Mouse (Mus musculus) thymus, adult 2 months (tissue): ENCODE measurements at regions not wholly inside any gene's neighbourhood (a gene's known extent, or its start where the extent isn't known, plus 50 kb on each side); places are given as distances from the start of the nearest gene placed in this dataset.

Experiments
- CTCF ChIP-seq: fragments of 200-500 bp; IDR thresholded peaks from 2 replicates; pipeline ENCODE4 v1.5.1; 2012; ENCODE audit warnings: mild to moderate bottlenecking, control low read depth, low read length, moderate library complexity, borderline replicate concordance; ENCODE audit not compliant: control insufficient read depth, poor library complexity, insufficient read depth; ENCODE audit errors: extremely low read depth
- POLR2A ChIP-seq: fragments of 200-500 bp; IDR thresholded peaks from 2 replicates; pipeline ENCODE4 v1.6.1; 2012; ENCODE audit warnings: mild to moderate bottlenecking, low read length, control low read depth, moderate library complexity; ENCODE audit not compliant: control insufficient read depth, poor library complexity, insufficient read depth; ENCODE audit errors: extremely low read depth

- TF ChIP-seq CTCF, result no peak
- no peak for TF ChIP-seq POLR2A
Measured at GRCm38 (mm10) chr11:112593821-112594220, 188.2 kb upstream of the Sox9 start.
